Mouse (Mus musculus) R1 (cell line): ENCODE results near the gene Tas1r3.

Source experiments
- DNase-seq: peaks from one replicate; pipeline ENCODE4 v3.0.0-alpha.2; 2018; ENCODE audit warnings: low read depth, low spot score

Gene Tas1r3

GRCm38 (mm10) chr4:155863001-155863400, at the start of gene Tas1r3:
Tas1r3 (minus strand) TSS chr4:155863362.
- DNase-seq: no peak

GRCm38 (mm10) chr4:155908751-155909150, 45.6 kb upstream of the Tas1r3 start:
- no peak for DNase-seq

DNA sequence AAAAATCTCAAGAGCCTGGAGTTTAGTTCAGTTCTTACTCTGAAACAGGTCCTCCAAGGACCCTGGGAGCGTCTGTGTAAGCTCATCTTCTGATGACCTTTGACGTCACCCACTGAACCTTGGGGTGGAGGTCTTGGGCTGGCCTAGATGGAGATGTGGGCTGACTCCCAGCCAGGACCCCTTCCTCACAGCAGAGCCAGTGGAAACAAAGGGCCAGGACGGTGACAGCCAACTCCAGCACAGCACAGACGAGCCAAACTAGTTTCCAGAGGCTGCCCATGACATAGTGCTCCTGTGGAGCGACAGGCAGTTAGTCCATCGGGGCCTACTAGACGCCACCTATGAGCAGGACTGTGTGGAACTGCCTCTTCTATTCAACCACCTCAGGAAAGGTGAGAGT, 45.1 kb upstream of the Tas1r3 start:
- no peak for DNase-seq

- DNase-seq: no peak
These were observed 43.8 kb upstream of the Tas1r3 start for GRCm38 (mm10) chr4:155907003-155907402.

DNA sequence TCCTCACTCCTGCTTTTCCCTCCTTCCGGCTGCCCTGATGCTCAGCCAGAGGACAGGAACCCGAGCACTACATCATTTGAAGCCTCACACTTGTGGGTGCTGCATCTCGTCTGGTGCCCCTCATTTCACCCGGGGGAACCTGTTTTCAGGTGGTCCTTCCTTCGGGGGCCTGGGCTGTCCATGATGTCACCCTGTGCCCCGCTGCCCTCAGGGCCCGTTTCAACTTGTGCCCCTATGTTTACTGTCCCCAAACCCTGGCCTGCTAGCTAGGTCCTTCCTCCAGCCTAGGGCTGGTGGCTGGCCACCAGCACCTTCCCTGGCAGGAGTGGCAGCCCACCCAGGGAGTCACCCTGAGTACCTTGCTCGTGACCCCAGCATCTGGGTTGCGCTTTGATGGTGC, 43.0 kb upstream of the Tas1r3 start:
- DNase-seq: no peak

DNA sequence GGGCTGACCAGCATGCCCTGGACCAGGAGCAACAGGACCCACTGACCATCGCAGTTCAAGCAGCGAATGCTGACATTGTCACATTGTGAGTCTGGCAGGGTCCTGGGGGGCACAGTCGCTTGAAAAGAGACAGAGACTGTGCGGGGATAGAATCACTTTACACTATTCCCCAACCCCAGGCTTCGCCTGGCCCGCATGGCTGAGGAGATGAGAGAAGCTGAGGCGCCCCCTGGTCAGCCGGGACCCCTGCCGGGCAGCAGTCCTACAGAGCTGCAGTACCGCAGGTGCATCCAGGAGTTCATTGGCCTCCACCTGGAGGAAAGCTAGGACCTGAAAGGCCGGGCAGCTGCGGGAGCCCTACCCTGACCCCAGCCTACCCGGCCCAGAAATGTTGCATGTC, 42.5 kb upstream of the Tas1r3 start:
- no peak for DNase-seq

DNA sequence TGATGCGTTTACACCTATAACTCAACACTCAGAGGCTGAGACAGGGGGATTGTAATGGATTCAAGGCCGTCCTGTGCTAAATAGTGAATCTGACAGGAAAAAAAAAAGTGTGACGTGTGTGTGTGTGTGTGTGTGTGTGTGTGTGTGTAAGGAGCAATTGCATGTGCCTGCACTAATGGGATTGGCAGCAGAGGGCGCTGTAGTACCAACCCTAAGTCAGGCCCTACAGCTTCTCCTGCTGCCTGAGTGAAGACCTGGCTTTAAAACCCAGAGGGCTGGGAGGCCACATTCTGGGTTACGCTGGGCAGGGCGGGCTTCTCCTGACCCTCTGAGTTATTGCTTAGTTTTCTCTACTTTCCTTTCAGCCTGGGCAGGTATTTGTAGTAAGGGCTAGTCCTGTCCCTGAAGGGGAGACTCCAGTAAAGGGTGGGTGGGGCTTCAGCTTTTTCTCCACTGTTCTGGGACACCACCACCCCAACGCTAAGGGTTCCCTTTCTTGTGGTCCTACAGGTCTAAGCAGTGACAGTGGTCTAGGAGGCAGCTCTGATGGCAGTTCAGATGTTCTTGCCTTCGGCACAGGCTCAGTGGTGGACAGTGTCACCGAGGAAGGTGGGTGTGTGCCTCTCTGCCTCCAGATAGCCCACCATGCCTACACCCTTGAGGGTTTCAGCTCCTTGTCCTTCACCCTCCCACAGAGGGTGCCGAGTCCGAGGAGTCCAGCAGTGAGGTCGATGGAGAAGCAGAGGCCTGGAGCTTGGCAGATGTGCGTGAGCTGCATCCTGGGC, 41.3 kb upstream of the Tas1r3 start:
- peak; percentile 82 for DNase-seq

DNA sequence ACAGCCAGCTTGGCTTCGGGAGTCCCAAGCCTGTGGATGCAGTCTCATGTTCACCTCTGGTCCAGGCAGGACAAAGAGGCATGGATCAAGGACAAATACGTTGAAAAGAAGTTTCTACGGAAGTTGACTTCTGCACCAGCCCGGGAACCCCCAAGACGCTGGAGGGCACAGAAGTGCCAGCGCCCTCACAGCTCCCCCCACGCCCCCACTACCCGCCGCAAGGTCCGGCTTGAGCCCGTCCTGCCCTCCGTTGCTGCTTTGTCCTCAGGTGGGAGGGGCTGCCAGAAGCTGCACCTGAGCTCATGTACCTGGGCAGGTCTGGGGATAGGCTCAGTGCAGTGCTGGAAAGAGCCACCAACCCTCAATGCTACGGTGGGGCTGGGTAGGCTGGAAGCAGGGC, 40.1 kb upstream of the Tas1r3 start:
- DNase-seq: no peak

GRCm38 (mm10) chr4:155901205-155901604, 38.0 kb upstream of the Tas1r3 start:
- DNase-seq: no peak

DNA sequence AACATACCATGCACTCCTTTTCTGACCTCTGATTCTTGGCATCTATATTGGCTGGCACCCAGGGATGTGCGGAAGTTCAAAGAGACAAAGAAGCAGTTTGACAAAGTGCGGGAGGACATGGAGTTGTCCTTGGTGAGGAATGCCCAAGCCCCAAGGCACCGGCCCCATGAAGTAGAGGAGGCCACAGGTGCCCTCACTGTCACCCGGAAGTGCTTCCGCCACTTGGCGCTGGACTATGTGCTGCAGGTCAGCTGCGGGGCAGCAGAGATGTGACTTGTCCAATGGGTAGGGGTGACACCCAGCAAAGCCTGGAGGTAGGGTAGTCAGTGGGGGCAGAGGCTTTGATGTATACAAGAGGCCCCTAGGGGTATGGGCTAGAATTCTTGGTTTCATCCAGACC, 36.2 kb upstream of the Tas1r3 start:
- DNase-seq: no peak

DNA sequence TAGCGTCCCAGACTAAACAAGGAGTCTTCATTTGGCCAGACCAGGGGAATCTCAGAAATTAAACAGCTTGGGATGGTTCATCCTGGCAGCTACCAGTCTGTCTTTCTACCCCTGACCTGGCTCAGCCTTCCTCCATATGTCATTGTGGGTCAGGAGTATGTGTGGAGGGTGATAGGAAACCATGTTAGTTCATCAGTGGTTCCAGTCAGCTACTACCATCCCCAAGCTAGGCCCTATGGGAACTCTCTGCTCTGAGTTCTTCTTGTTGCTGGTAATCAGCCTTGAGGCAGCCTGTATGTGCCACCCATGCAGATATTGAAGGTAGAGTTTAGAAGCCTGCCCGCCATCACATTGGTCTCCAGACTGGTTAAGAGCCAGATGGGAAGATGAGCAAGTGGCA, 35.2 kb upstream of the Tas1r3 start:
- no peak for DNase-seq

DNA sequence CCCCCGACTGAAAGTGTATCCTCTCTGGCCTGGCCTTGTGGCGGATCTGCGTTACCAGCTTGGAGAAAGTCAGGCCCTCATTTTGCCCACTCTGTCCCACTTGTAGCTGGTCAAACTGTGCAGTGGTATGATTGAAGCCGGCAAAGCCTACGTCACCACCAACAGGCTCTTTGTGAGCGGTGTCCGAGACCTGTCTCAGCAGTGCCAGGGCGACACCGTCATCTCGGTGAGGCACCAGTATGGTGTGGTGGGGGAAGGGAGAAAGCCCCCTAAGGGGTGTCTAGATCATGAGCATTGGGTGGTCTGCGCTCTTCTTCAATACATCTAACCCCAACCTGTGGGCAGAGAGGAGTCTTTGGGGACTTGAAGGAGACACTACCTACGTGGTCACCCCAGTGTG, 33.3 kb upstream of the Tas1r3 start:
- DNase-seq: no peak

- DNase-seq: no peak
These were observed 32.7 kb upstream of the Tas1r3 start for GRCm38 (mm10) chr4:155895826-155896225.

DNA sequence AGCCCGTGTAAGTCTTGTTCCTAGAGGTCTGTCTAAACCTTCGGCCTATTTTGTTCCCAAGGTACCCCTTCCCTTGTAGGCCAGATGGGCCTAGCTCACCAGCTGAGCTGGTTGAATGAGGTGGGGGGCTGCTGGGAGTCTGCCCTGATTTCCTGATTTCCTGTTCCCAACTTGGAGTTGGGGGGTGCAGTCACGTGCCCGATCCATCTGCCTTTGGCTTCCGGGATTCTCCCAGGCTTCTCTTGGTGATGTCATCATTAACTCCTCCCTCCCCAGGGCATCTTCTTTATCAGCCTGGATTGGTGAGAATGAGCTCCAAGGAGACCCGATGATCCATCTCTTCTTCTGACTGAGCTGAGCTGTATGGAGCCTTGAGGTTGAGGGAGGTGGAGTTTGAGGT, 32.1 kb upstream of the Tas1r3 start:
- peak; percentile 82 for DNase-seq

- peak; percentile 63 for DNase-seq
These were observed 31.2 kb upstream of the Tas1r3 start for GRCm38 (mm10) chr4:155894311-155894881.

DNA sequence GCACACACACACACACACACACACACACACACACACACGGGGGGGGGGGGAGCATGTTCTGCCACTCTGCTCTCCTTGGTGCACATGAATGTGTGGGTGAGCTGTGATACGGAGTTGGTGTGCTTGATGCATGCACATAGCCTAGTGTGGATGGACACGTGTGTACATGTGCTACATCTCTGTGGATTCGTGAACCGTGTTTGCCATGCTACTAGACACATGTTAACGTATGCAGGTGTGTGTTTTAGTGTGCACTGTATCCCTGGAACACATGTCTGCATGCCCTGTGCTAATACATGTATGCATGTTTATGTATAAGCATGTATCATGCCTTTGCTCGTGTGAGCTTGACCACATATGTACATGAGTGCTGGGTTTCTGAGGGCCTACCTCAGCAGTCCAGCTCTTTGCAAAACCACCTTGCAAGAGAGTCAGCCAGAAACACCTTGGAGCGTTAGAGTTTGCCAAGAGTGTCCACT, 30.1 kb upstream of the Tas1r3 start:
- DNase-seq: no peak

GRCm38 (mm10) chr4:155892438-155893211, 29.5 kb upstream of the Tas1r3 start:
- no peak for DNase-seq

- DNase-seq: peak; percentile 81
These were observed 28.9 kb upstream of the Tas1r3 start for GRCm38 (mm10) chr4:155892017-155892416.

GRCm38 (mm10) chr4:155891551-155892001, 28.4 kb upstream of the Tas1r3 start, which contains the start of the genes Pusl1 and Acap3:
Pusl1 (minus strand) TSS chr4:155891781.
Acap3 (plus strand) TSS chr4:155891822.
- DNase-seq: peak; percentile 96

DNA sequence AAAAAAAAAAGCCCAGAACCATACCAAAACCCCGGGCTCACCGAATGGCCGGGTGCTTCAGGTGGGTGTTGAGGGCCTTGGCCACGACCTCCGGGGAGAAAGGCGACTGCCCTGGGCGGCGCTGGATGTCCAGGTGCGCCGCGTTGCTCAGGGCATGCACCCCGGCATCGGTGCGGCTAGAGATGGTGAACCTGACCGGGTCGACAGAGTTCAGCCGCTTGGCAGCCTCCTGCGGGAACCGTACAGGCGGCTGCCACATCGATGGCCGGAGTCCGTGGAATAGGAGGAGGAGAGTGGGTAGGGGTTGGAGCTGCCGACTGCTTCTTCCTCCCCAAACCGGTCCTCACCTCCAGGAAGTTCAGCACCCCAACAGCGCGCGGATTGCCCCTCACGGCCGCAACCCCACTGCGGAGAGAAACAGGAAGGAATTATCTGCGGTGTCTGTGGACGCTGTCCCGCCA, 27.9 kb upstream of the Tas1r3 start:
- no peak for DNase-seq

DNA sequence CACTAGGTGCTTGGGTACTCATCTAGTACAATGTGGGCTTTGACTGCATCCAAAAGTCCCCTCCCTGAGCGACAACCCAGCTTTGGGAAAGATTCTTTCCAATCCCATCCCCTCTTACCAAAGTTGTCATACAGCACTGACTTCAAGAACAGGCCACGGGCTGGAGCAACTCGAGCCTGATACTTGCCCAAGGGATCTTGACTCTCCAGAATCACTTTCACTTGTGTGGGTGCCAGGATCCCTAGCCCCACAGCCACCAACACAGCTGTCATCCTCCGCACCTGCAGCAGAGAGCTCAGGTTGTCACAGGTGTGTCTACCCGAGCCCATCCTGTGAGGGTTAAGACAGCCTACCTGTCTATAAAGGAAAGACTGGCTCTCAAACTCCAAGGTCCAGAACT, 26.2 kb upstream of the Tas1r3 start:
- DNase-seq: no peak

DNA sequence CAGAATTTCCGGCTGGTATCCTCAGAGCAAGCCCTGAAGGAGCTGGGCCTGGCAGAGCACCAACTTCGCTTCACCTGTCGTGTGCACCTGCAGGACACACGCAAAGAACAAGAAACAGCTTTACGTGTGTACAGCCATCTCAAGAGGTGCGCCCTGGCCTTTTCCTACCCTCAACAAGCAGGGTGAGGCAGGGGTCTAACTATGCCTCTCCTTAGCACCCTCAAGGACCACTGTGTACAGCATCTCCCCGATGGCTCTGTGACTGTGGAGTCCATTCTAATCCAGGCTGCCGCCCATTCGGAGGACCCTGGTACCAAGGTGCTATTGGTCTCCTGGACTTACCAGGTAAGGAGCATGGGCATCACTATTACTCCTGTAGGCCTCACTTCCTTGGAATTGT, 25.0 kb upstream of the Tas1r3 start:
- DNase-seq: no peak
